In genomic region chr3:124385377-124385776, GRCm38 (mm10) we compare ENCODE assay signal across 15 mouse cellular contexts. TPM values are rescaled to one million over a fixed set of nuclear protein-coding genes. Genes with fewer than 3 reads are reported as not detected.
"Had no signal": no experiment of that assay in that cellular context is flagged by ENCODE, and none has a peak within 500 bp of the region (broad histone marks: within the 10 kb centered on the region; RNA-seq: fewer than 3 reads in every experiment).

No protein-coding gene starts in this region.

RNA-seq across cellular contexts. Expression of gene 1700006A11Rik, which starts 40.5 kb away (rescaled TPM):
- total RNA-seq: heart, postnatal 10 days; heart, postnatal 14 days; heart, postnatal 25 days; heart, postnatal 36 days; heart, postnatal 4 days; hematopoietic stem cell, adult 5-6 weeks; hindbrain, postnatal 0 days; layer of hippocampus, adult 18-20 months; layer of hippocampus, adult 2 months; layer of hippocampus, adult 8-10 months; layer of hippocampus, postnatal 10 days; layer of hippocampus, postnatal 14 days; layer of hippocampus, postnatal 25 days; layer of hippocampus, postnatal 36 days; left cerebral cortex, adult 18-20 months had no signal
